Mouse (Mus musculus): ENCODE measurements around the gene Rps8.

DNA sequence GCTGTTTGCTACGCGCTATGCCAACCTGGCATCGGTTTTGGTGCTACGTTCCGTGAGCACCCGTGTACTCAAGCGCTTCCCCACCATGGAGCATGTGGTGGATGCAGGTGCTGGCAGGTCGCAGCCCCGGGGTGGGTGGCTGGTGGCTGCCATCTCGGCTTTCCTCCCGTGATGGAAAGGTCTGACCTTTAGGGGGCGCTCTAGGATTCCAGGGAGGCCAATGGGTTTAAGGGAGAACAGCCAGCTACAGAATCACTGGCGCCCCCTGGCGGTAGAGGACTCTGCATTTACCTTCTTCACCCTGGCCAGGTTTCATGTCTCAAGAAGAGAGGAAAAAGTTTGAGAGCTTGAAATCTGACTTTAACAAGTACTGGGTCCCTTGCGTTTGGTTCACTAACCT lies 9.9 kb downstream of the Rps8 start:
- TF ChIP-seq CTCF (IDR thresholded peaks at IDR 0.05; ENCODE audit: extremely low read depth, insufficient read depth, low read length) (peak; percentile 64), POLR2A (IDR thresholded peaks at IDR 0.05; ENCODE audit: extremely low read depth, insufficient read depth, low read length) (no peak)

All from cortical plate, adult 2 months (tissue).